In genomic region chr15:99701999-99702900, GRCm38 (mm10) we compare ENCODE assay signal across 8 mouse cellular contexts. TPM values are rescaled to one million over a fixed set of nuclear protein-coding genes. Genes with fewer than 3 reads are reported as not detected.
DNase-seq lines count a peak whose midpoint lies in the region; ATAC-seq lines count a peak whose summit lies in the region.

TSS of gene Smarcd1 (plus strand) at chr15:99702129.

- H3K27me3 ChIP-seq in hindbrain, embryonic 15.5 days, result no peaks in the 10 kb centered on the region

- H3K4me2 ChIP-seq in hindbrain, embryonic 15.5 days, result peak within 1 kb of the TSS; percentile 89

- peak within 1 kb of the TSS; percentile 98 for H3K27ac ChIP-seq in hindbrain, embryonic 15.5 days (replicated peaks)

- WGBS in hindbrain, embryonic 15.5 days, result under 1% methylated on average over 70 of the region's 71 CpGs

- H3K4me1 ChIP-seq in hindbrain, embryonic 15.5 days (replicated peaks), result peaks cover 33% of the 10 kb centered on the region

- peak; percentile 95 for ATAC-seq in hindbrain, embryonic 15.5 days (ENCODE audit: low FRiP score, low read depth)

- H3K4me3 ChIP-seq in hindbrain, embryonic 15.5 days, result peak within 1 kb of the TSS; percentile 83

- no peaks in the 10 kb centered on the region for H3K9me3 ChIP-seq in hindbrain, embryonic 15.5 days

- H3K9ac ChIP-seq in hindbrain, embryonic 15.5 days, result peak within 1 kb of the TSS; percentile 96

- DNase-seq in R1 (ENCODE audit: low read depth, low spot score), result peak; percentile 96
- peak; percentile 98 for DNase-seq in cerebellum, postnatal 25 days
- DNase-seq in frontal cortex, postnatal 36 days (ENCODE audit: low spot score in 2 of 2), result peak; percentile 96 to 97
- DNase-seq in left cerebral cortex, adult 11 months (ENCODE audit: low spot score), result peak; percentile 88
- DNase-seq in lung, postnatal 4 days, result peak; percentile 96 to 97
- DNase-seq in retina, postnatal 7 days (ENCODE audit: low read depth, low spot score), result peak; percentile 92
- peak; percentile 95 for DNase-seq in urinary bladder, adult 2 months (ENCODE audit: low spot score)

- peaks cover 31% of the 10 kb centered on the region for H3K36me3 ChIP-seq in hindbrain, embryonic 15.5 days

RNA-seq across cellular contexts. Expression of gene Smarcd1, which starts in this region (rescaled TPM):
- polyA plus RNA-seq in hindbrain, embryonic 15.5 days (2015; fragmentation: Nextera tagmentation; extraction: Ambion mirVana), result 89.1 and 96.4 TPM in 2 replicates
- 20.4 and 20.5 TPM in 2 replicates for polyA plus RNA-seq in urinary bladder, adult 2 months (2012; rRNA removed)

Comparison
In these comparisons a context has a peak if more than half of its experiments do, and no peak if none do; other contexts are left out.
1. Peak in every context shown above with its lines: DNase-seq, ATAC-seq, H3K4me3 ChIP-seq and H3K27ac ChIP-seq.